Mouse (Mus musculus): Measurements from ENCODE around the gene Stk10.

Stk10 gene

GRCm38 (mm10) chr11:32524122-32524920 is 8.8 kb upstream of the Stk10 start:
- DNase-seq (ENCODE audit: low spot score): no peak

- no peak for DNase-seq (ENCODE audit: low spot score)
Measured at GRCm38 (mm10) chr11:32527006-32527405, 6.1 kb upstream of the Stk10 start.

- DNase-seq (ENCODE audit: low spot score): no peak
Measured at GRCm38 (mm10) chr11:32530151-32530550, 3.0 kb upstream of the Stk10 start.

- DNase-seq (ENCODE audit: low spot score): no peak
Measured at GRCm38 (mm10) chr11:32531871-32532764, 987 bp upstream of the Stk10 start, which contains the start of gene Efcab9. Gene Efcab9 (minus strand): TSS chr11:32532081.

GRCm38 (mm10) chr11:32533482-32534261 is 567 bp downstream of the Stk10 start:
- DNase-seq (ENCODE audit: low spot score): no peak

GRCm38 (mm10) chr11:32534453-32535075 is 1.5 kb downstream of the Stk10 start:
- DNase-seq (ENCODE audit: low spot score): no peak

- no peak for DNase-seq (ENCODE audit: low spot score)
Measured at GRCm38 (mm10) chr11:32535646-32536045, 2.5 kb downstream of the Stk10 start.

- no peak for DNase-seq (ENCODE audit: low spot score)
Measured at GRCm38 (mm10) chr11:32536954-32537353, 3.8 kb downstream of the Stk10 start.

- DNase-seq (ENCODE audit: low spot score): no peak
Measured at GRCm38 (mm10) chr11:32538435-32538834, 5.3 kb downstream of the Stk10 start.

- DNase-seq (ENCODE audit: low spot score): no peak
Measured at GRCm38 (mm10) chr11:32538846-32539245, 5.7 kb downstream of the Stk10 start.

- DNase-seq (ENCODE audit: low spot score): no peak
Measured at GRCm38 (mm10) chr11:32539717-32540116, 6.6 kb downstream of the Stk10 start.

- no peak for DNase-seq (ENCODE audit: low spot score)
Measured at GRCm38 (mm10) chr11:32540463-32540862, 7.4 kb downstream of the Stk10 start.

- DNase-seq (ENCODE audit: low spot score): no peak
Measured at GRCm38 (mm10) chr11:32542181-32542580, 9.1 kb downstream of the Stk10 start.

- DNase-seq (ENCODE audit: low spot score): no peak
Measured at GRCm38 (mm10) chr11:32542687-32543411, 9.7 kb downstream of the Stk10 start.

- no peak for DNase-seq (ENCODE audit: low spot score)
Measured at GRCm38 (mm10) chr11:32544041-32544440, 10.9 kb downstream of the Stk10 start.

GRCm38 (mm10) chr11:32544497-32544896 is 11.4 kb downstream of the Stk10 start:
- DNase-seq (ENCODE audit: low spot score): no peak

GRCm38 (mm10) chr11:32545605-32546004 is 12.5 kb downstream of the Stk10 start:
- no peak for DNase-seq (ENCODE audit: low spot score)

GRCm38 (mm10) chr11:32546483-32546882 is 13.4 kb downstream of the Stk10 start:
- DNase-seq (ENCODE audit: low spot score): peak; percentile 47

- DNase-seq (ENCODE audit: low spot score): no peak
Measured at GRCm38 (mm10) chr11:32547391-32547947, 14.4 kb downstream of the Stk10 start.

- DNase-seq (ENCODE audit: low spot score): no peak
Measured at GRCm38 (mm10) chr11:32548240-32548639, 15.1 kb downstream of the Stk10 start.

- no peak for DNase-seq (ENCODE audit: low spot score)
Measured at GRCm38 (mm10) chr11:32549236-32549635, 16.1 kb downstream of the Stk10 start.
